Mouse (Mus musculus) neutrophil, adult 5-6 weeks (primary cell): Measurements from ENCODE around the gene Npepps. TPM values are rescaled to one million over a fixed set of nuclear protein-coding genes. Genes with fewer than 3 reads are reported as not detected.
"Not testable (repeated sequence)": the region's sequence is repeated elsewhere in the genome, so short reads cannot be mapped to it uniquely, and the experiment has no call there.

Source experiments
- ATAC-seq: fragments of 151-379, 151-347 bp; 2 replicates; pipeline ENCODE4 v1.8.0; 2017; ENCODE audit warnings: mild to moderate bottlenecking, moderate TSS enrichment; ENCODE audit not compliant: insufficient number of reproducible peaks, poor library complexity, low FRiP score, severe bottlenecking; ENCODE audit errors: extremely low read depth
- total RNA-seq: library from RNA; stranded (forward); fragments of 200-1000 nt; gene quantifications from 2 replicates; pipeline ENCODE4 v1.2.3, GENCODE M21; 2017

Gene Npepps
- total RNA-seq, 1 experiment from 2014 or later: 52.1 TPM

DNA sequence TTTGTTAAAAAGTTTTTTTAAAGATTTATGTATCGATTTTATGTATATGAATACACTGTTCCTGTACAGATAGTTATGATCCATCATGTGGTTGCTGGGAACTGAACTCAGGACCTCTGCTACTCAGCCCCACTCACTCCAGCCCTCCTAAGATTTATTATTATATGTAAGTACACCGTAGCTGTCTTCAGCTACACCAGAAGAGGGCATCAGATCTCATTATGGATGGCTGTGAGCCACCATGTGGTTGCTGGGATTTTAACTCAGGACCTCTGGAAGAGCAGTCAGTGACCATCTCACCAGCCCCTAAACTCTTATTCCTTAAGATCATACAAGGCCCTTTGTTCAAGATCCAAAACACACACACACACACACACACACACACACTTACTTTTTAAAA lies 10.4 kb downstream of the Npepps start:
- ATAC-seq: not testable (repeated sequence)

DNA sequence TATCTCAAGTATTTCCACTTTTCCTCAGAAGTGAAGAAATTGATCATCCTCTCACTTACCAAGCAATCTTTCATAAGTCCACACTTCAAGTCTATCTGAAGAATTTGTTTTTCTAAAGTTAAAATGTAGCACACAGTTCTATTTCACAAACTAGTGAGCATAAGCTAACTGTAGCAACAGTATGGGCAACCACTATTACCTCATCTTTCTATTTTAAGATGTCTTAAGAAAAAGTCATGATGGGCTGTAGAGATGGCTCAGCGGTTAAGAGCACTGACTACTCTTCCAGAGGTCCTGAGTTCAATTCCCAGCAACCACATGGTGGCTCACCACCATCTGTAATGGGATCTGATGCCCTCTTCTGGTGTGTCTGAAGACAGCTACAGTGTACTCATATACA lies 13.9 kb downstream of the Npepps start:
- not testable (repeated sequence) for ATAC-seq

DNA sequence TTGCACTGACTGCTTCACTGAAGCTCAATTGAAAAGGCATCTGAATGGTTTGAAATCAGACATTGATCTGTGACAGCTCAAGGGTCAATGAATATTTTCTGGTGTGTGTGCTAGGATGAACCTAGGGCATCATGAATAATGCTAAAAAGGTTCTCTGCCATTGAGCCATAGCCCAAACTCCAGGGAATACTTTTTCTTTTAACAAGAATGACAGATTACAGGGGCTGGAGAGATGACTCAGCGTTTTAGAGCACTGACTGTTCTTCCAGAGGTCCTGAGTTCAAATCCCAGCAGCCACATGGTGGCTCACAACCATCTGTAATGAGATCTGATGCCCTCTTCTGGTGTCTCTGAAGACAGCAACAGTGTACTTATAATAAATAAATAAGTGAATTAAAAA lies 30.8 kb downstream of the Npepps start:
- ATAC-seq: not testable (repeated sequence)

DNA sequence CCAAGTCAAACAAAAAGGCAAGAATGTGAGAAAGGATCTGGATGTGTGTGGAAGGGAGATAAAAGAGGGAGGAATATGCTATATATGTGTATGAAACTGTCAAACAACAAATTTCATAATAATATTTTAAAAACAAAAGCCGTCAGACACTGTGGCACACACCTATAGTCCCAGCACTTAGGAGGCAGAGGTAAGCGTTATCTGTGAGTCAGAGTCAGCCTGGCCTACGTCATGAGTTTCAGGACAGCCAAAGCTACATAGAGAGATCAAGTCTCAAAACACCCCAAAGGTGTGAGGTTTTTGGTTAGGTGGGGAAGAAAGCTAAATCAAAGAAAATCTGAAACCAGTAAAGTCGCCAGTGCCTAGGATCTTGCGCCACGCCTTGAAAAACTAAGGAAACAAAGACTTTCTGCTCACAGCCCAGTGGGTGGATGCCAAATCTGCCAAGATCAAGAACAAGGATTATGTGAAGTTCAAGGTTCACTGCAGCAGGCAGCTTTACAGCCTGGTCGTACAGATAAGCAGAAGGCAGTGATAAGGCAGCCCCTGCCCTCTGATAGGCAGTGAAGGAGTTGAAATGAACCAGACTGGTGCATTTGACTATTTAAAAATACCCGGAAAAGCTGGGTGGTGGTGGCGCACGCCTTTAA lies 33.8 kb downstream of the Npepps start:
- no peak for ATAC-seq

DNA sequence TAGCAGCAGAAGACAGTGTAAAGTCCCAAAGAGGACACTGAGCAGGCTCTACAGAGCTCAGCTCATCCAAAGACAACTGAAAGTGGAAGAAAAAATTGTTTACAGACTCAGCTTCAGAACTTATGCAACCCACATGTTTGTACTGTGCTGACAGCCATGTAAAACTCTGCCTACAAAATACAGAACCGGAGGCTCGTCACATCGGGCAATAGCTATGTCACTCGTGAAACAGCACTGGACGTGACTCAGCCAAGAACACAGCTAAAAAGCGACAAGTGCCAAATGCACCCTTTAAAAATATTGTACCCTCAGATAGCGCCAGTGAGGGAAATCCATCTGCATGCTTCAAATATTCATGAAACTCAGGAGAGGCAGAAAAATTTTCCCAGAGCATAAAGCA lies 39.1 kb downstream of the Npepps start:
- no peak for ATAC-seq

DNA sequence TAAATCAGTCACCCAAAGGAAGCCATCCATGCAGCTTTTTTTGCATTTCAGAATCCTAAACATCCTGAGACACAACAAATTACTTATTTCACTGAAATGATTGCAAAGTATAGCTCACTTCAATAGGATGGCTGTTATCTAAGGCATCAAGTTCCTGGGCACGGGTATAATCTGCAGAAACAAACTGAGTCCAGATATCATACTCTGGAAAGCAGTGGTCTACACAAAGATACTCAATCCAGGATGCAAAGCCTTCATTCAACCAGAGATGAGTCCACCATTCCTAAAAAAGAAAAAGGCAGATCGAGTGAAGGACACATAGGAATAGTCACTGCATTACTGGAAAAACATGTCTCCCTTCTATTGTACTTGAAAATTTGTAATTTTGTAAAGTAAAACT lies 42.5 kb downstream of the Npepps start:
- ATAC-seq: no peak

DNA sequence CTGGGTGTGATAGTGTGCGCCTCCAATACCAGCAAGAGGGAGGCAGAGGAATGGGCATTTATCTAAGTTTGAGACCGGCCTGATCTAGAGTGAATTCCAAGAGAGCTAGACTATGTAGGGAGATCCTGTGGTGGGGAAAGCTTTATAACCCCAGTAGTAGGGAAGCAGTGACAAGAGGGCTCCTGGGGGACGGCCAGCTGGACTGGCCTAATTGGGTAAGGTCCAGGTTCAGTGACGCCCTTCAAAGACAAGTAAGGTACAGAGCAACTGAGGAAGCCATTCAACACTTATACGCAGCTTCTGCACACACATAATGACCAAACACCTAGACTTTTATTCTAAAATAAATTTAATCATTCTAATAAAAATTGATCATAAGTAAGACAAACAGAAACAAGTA lies 48.0 kb downstream of the Npepps start:
- ATAC-seq: no peak

DNA sequence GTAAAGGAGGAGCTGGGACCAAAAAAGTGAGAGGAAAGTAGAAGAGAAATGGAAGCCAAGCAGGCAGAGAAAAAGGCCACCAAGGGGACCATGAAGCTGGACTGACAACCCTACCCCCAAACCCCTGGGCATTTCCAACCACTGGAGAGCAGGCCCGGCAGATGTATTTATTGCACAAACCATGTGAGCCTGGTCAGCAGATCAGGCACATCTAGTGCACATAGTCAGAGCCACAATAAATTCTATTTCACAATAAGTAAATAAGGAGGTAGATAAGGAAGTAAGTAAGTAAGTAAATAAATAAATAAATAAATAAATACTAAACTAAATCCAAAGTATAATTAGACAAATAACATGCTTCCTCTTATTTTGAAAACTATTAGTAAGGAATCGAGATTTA lies 51.0 kb downstream of the Npepps start:
- no peak for ATAC-seq

DNA sequence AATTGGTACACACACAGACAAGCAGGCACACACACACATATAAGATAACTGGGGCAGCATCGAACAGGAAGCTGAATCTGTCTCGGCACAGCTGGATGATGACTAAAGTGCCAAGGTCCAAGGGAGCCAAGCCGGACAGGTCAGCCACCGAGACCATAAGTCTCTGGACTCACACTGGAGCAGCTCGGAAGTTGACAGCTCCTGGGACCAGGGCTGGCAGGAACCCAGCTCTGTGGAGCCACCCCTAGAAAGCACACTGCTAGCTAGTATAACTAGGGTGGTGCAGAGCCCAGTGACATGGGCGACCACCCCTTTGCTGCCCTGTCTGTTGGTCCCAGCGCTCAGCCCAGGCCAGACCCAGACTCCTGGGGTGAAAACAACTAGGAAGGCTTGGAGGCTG lies 51.5 kb downstream of the Npepps start:
- no peak for ATAC-seq

DNA sequence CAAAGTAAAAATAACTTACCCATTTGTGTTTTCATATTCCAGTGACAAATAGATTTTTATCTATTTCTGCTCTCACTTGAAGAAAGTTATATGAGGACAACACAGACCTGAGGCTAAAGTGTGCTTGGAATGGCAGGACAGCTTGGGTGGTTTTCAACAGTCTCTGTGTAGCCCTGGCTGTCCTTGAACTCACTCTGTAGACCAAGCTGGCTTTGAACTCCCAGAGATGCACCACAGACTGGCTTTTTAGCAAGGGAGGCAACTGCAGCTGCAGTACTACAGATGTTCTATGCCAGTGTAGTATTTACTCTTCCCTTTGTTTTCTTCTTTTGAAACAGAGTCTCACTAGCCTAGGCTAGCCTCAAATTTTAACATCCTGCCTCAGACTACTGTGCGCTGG lies 54.3 kb downstream of the Npepps start:
- no peak for ATAC-seq

DNA sequence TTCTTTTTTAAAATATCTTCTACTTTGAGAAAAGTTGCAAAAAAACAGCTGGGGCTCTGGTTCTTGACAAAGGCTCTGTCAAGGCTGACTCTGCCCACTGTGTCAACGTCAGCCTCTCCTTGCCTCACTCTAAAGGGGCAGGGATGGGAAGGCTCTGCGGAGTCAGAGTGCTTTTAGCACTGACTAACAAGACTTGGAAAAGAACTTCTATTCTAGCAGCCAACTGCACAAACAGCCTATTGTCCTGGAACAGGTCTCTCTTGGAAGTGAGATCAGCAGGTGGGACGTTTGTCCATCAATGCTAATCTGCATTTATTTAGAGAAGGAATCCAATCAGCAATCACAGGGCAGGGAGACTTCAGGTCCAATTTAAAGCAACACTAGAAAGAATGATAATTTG lies 57.0 kb downstream of the Npepps start:
- ATAC-seq: no peak

DNA sequence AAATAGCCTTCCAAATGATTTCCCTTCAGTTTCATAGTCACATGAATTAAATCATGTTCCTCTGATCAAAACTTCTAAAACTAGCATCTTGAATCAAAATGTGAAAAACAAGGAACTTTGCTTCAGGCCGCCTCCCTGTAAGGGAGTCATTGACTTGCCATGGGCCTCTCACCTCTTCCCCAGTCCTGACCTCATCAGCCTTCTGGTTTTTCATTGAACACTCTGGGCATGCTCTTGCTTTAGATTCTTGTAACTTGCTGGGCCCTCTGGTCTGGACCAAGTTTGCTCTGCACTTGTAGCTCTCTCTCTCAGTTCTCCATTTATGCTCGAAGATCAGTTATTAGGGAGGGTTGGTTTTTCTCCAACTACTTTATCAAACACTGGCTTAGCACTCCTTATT lies 58.8 kb downstream of the Npepps start:
- no peak for ATAC-seq

DNA sequence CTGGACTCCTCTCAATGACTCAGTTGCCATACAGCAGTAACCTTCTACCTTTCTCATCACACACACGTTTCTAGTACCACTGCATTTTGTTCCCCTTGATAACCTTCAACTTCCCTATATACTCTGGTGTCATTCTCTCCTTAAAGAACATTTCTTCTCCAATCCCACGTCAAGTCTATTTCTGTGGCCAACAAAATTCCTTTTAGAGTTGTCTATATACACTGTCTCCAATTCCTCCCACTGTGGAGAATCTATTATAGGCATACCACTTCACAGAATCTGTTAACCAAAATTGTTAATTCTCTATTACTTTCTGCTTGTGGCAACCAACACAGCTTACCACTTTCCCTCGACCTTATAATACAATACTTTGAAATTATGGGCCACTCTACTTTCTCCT lies 60.2 kb downstream of the Npepps start:
- no peak for ATAC-seq

DNA sequence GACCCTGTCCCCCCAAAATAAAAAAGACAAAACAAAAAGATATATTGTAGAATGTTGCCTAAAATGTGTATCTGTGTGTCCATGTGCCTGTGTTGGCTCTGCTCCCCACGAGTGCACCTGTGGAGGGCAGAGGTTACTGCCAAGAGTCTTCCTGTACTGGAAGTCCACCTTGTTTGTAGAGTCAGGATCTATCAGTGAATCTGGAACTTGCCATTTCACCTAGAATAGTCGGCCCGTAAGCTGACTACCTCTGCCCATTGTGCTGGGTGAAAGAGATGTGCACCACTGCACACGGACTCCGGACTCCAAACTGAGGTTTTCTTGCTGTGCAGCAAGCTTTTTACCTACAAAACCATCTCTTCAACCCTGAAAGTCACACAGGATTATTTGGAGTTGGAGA lies 66.0 kb downstream of the Npepps start:
- no peak for ATAC-seq

DNA sequence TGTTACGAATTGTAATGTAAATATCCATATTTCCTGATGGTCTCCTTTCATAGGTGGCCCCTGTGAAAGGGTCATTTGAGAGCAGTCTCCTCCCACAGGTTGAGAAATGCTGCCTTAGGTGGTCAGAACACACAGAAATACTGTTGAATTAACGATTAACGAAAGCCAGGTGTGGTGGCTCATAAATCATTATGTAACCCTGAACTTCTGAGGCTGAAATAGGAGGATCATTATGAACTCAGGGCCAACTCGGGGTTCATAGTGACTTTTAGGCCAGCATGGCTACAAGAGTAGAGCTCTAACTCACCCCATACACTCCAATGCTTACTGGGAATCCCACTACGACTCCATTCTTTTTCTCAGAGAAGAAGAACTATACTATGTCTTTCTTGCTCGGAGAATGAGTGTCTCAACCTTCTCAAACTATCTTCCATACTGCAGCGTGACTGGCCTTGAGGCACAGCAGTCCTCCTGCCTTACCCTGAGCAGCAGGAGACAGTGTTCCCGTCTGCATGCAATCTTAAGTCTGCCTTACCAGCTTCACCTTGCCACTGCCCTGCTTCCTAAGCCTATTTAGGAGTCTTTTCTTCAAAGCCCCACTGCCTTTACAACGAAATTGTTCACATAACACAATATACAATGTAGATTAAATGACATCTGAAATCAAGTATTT lies 69.6 kb downstream of the Npepps start:
- no peak for ATAC-seq

DNA sequence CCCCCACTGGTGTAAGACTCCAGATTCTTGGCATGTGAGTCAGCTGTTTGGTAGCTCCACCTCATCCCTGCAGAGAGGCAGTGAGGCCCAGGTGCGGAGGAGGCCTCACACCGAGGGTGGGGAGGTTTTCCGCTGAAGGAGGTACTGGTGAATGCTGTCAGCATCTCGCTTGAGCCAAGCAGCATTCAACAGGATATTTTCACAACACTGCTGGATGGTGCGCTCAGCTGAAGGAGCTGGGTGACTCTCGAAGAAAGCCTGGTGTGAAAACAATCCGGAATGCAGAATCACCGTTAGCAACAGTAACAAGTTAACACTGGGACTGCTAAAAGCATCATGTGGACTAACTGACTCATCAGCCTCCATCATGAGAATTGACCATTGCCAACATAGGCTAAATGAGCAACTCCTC lies 73.4 kb downstream of the Npepps start:
- ATAC-seq: no peak

DNA sequence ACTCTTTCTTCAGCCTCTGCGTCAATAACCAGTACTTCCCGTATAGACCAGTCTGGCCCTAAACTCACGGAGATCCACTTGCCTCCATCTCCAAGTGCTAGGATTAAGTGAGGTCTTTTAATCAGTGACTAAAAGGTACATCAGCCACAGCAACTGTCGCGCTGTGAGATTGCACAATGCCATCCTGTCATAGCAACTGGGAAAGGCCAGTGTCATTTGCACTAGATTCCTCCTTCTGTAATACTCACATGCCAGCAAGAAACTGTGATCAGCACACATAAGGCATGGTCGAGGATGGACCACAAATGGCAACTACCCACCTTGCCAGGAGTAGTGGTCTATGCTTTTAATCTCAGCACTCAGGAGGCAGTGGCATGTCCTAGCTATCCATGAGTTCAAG lies 80.9 kb downstream of the Npepps start:
- no peak for ATAC-seq

DNA sequence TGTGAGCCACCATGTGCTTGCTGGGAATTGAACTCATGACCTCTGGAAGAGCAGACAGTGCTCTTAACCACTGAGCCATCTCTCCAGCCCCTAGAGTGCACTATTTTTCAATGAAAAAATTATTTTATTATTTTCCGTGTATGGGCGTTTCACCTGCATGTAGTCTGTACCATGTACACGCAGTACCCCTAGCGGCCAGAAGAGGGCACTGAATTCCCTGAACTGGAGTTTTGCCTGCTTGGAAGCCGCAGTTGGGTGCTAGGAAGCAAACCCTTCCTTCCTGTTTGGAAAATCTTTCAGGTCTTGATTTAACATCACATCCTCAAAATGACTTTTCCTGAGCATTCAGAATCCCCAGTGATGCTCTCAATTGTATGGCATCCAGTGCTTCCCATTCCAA lies 81.8 kb downstream of the Npepps start:
- 0 out of 2 replicates have a peak, but pooled peaks have one; percentile 39 for ATAC-seq

DNA sequence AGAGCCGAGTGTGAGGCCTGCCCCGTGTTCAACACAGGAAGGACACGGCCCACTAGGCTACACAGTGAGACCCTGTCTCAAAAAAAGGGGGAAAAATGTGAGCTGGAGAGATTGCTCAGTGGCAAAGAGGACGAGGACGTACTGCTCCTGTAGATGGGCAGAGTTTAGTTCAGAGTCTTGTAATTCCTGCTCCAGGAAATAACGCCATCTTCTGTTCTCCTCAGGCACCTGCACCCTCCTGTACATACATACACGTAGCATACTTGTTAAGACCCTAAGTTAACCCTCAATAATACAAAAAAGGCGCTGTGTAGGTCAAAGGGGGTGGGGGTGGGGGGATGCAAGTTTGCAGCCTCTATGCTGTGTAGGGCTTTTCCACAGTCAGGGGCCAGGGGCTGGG lies 83.4 kb downstream of the Npepps start:
- ATAC-seq: no peak

DNA sequence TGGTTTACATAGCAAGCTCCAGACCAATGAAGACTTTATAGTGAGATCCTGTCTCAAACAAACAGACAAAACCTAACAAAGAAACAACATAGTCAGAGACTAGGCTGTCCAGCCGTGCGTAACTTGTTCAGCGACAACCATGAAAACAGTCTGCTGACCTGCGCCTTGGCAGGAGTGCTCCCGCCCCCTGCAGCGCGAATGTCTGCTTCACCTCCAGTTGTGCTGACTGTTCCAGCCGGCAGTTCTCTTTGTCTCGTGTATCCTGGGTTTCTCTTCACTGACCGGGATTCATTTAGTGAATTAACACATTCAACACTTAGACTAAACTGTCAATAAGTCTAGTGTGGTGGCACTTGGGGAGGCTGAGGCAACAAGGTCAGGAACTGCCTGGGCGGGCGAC lies 83.9 kb downstream of the Npepps start:
- ATAC-seq: no peak

DNA sequence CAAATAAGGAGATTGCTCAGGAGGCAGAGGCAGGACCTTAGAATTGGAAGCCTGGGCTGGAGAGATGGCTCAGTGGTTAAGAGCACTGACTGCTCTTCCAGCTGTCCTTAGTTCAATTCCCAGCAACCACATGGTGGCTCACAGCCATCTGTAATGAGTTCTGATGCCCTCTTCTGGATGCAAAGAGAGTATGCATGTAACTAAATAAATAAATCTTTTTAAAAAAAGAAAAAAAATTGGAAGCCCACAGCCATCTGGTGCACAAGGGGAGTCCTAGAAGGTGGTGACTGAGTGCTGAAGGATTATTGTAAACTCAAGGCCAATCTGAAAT lies 87.9 kb downstream of the Npepps start:
- no peak for ATAC-seq
